Mouse (Mus musculus): ENCODE data around the gene Cd247.
"Not testable (repeated sequence)": the region's sequence is repeated elsewhere in the genome, so short reads cannot be mapped to it uniquely, and the experiment has no call there.

Gene Cd247

GRCm38 (mm10) chr1:165788511-165788910 lies at the start of gene Cd247:
Cd247 (plus strand) TSS chr1:165788681.
- DNase-seq (ENCODE audit: low spot score in 2 of 2) = peak; percentile 79 to 80

GRCm38 (mm10) chr1:165738985-165739384 lies 49.5 kb upstream of the Cd247 start:
- DNase-seq (ENCODE audit: low spot score in 2 of 2) = no peak

GRCm38 (mm10) chr1:165741989-165742388 lies 46.5 kb upstream of the Cd247 start:
- no peak for DNase-seq (ENCODE audit: low spot score in 2 of 2)

GRCm38 (mm10) chr1:165748053-165748452 lies 40.4 kb upstream of the Cd247 start:
- DNase-seq (ENCODE audit: low spot score in 2 of 2) = no peak

DNA sequence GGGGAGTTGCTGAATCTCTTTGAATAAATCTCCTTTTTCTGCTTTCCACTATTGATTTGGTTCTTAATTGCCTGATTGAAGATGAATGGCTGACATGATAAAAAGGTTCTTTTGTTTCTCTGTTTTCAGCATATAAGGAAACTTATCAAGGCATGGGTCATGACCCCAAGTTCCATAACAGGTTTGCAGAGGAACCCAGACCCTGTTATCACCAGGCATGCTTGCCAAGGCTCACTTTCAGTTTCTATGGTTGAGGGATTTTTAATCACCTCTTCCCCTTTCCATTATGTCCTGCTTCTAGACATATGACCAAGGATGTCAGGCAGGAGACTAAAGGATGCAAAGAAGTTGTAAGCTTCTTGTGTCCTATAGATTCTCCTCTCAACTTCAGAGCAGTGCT lies 37.3 kb upstream of the Cd247 start:
- no peak for DNase-seq (ENCODE audit: low spot score in 2 of 2)

GRCm38 (mm10) chr1:165751838-165752237 lies 36.6 kb upstream of the Cd247 start:
- no peak for DNase-seq (ENCODE audit: low spot score in 2 of 2)

- DNase-seq (ENCODE audit: low spot score in 2 of 2) = no peak
Observed at GRCm38 (mm10) chr1:165754205-165754604, 34.3 kb upstream of the Cd247 start.

- DNase-seq (ENCODE audit: low spot score in 2 of 2) = no peak
Observed at GRCm38 (mm10) chr1:165755194-165755593, 33.3 kb upstream of the Cd247 start.

- no peak for DNase-seq (ENCODE audit: low spot score in 2 of 2)
Observed at GRCm38 (mm10) chr1:165761522-165762305, 26.8 kb upstream of the Cd247 start.

GRCm38 (mm10) chr1:165762498-165762897 lies 26.0 kb upstream of the Cd247 start:
- not testable (repeated sequence) for DNase-seq (ENCODE audit: low spot score in 2 of 2)

DNA sequence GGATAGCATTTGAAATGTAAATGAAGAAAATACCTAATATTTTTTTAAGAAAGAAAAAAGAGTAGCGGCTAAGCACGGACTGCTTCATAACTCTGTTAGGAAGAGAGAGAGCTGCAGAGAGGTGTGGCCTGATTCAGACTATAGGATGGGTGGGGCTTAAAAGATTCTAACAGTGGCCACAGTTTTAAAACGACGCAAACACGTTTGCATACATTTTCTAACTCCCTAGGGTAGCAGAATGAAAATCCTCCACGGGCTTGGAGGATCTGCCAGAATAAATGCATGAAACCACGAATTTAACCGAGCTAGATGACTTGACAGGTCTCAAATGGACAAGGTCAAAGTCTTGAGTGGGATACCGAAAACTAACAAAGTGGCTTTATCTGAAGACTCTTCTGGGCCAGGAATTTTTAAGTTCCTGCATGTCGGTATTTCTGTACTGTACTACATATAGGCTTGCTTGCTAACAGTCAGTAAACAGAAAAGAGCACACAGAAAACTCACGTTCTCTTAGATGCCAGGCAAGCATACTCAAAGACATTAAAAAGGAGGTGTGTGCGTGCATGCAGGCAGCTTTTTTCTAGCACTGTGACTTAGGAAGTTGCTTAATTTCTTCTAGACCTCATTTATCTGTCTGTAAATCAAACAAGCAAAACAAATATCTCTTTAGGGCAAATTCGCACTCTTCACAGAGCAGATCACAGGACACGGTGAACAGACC lies 25.4 kb upstream of the Cd247 start:
- no peak for DNase-seq (ENCODE audit: low spot score in 2 of 2)

DNA sequence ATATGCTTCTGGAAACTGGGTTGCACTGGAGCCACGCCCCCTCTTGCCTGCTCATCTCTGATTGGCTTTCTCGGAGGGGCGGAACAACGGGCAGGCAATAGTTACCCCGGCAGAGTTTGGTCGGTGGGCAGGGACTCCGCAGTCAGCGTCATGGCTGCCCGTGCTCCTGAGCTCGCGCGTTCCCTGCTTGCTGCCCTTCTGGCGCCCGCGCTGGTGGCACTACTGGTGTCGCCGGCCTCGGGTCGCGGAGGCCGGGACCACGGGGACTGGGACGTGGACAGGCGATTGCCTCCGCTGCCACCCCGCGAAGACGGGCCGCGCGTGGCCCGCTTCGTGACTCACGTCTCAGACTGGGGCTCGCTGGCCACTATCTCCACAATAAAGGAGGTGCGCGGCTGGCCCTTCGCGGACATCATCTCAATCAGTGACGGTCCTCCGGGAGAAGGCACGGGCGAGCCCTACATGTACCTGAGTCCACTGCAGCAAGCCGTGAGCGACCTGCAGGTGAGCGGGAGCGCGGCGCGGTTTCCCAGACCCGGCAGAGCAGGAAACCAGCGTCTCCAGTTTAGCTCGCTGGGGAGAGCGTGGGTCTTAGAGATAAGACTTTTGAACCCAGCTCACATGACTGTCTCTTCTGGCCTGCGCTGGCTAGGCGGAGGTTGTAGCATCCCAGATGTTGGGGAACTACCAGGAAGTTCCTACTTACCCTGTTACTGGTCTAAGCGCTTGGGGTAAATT lies 24.7 kb upstream of the Cd247 start, which contains the start of gene Creg1:
TSS of gene Creg1 (plus strand) at position 112 of the 738 bp plus-strand sequence.
- DNase-seq (ENCODE audit: low spot score in 2 of 2) = peak; percentile 91 to 93

DNA sequence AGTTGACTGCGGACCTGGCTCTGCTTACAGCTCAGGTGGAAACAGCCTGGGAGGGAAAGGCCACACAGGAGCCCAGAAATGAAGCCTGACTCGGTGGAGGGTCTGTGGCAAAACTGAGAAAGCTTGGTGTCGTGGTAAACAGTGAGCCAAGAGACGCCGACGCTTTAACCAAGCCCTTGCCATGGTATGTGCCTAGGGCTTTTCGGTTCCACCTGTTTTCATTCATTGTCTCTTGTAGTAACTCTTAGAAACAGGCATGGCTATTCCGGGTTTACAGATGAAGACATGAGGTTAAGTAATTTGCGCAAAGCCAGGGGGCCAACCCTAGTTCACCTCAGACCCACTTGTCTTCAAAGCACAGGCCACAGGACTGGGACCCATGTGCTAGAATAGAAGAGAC lies 23.9 kb upstream of the Cd247 start:
- no peak for DNase-seq (ENCODE audit: low spot score in 2 of 2)

DNA sequence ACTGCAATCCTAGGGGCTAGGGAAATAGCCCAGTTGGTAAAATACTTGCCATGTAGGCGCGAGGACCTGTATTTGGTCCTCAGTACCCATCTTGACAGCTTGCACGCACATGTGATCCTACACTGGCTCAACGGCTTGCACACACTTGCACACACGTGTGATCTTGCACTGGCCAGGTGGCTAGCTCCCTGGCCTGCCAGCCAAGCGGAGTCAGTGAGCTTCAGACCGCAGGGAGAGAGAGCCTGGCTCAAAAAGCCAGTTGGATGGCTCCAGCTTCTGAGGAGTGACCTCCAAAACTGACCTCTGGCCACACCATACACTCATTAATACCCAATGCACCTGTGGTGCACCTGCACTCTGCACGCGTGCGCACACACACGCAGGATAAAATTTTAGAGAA lies 23.4 kb upstream of the Cd247 start:
- DNase-seq (ENCODE audit: low spot score in 2 of 2) = no peak

DNA sequence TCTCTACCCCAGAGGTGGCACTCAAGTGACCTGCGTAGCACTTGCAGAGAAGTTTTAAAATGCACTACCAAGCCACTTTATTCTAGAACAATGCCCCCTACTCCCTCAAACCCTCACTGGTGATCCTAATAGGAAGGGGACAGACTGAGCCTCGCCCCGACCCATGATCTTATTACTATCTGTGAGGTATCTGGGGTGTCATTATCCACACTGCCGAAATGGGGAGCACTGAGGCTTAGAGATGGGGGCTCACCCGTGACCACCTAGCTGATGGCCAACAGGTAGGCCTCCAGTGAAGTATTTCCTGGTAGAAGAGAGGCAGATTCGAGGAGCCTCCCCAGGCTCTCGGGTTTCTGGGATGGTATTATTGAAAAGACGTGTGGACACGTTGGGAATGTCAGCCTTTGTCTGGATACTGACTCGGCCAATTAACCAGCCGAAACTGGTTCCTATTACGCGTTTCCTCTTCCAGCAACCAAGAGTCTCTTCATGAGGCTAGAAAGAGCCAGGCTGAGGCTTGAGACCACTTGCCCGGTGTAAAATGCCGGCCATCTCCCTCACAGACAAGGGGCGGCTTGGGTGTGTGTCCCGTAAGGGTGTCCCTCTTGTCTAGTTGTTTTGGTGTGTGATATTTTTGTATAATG lies 22.7 kb upstream of the Cd247 start:
- no peak for DNase-seq (ENCODE audit: low spot score in 2 of 2)

- no peak for DNase-seq (ENCODE audit: low spot score in 2 of 2)
Observed at GRCm38 (mm10) chr1:165766295-165766890, 22.1 kb upstream of the Cd247 start.

DNA sequence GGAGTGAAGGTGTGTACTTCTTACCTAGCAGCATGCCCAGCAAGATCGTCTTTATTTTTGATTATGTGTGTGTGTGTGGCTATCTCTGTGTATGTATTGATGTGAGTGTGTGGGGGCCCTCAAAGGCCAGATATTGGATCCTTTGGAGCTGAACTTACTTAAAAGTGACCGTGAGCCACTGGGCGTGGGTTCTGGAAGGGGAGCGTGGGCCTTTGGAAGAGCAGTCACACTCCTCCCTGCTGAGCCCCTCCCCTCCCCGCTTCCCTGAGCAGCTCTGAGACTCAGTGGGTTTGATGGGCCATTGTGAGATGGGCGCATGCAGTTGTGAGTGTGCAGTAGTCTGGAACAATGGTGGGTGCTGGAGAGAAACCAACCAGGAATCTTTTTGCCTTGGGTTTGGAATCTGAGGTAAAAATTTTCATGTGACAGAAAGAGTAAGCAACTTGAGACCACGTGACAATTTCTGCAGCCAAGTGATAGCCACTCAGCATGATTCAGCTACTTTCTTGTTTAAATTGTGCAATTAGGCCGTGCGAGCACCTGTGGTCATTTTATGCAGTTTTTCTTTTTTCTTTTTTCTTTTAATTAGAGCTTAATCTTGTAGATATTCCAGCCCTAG lies 19.5 kb upstream of the Cd247 start:
- no peak for DNase-seq (ENCODE audit: low spot score in 2 of 2)

- DNase-seq (ENCODE audit: low spot score in 2 of 2) = no peak
Observed at GRCm38 (mm10) chr1:165770181-165770759, 18.2 kb upstream of the Cd247 start.

GRCm38 (mm10) chr1:165771491-165771897 lies 17.0 kb upstream of the Cd247 start:
- DNase-seq (ENCODE audit: low spot score in 2 of 2) = peak; percentile 51 to 83

DNA sequence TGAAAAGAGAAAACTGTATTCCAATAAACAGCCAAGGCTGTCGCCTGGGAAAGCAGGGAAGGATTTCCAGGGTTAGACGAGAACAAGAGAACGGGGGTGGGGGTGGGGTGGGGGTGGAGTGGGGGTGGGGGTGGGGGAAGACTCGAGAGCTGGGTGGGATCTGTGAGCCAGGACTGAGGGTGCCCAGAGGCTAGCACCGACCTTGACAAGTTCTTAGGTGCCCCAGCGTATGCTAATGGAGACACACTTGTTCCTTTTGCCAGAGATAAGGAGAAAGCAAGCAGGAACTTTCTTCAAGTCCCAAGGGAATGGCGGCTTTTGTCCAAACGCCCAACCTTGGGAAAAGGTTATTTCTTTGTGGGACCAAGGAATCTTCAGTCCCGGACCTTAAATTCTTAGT lies 16.5 kb upstream of the Cd247 start:
- no peak for DNase-seq (ENCODE audit: low spot score in 2 of 2)

Measured in thymus, postnatal 10 days (tissue).